Mouse (Mus musculus): ENCODE measurements around the gene Tmem243.

Gene Tmem243

GRCm38 (mm10) chr5:9173295-9173694 is 72.8 kb downstream of the Tmem243 start:
- DNase-seq (ENCODE audit: low spot score): no peak

DNA sequence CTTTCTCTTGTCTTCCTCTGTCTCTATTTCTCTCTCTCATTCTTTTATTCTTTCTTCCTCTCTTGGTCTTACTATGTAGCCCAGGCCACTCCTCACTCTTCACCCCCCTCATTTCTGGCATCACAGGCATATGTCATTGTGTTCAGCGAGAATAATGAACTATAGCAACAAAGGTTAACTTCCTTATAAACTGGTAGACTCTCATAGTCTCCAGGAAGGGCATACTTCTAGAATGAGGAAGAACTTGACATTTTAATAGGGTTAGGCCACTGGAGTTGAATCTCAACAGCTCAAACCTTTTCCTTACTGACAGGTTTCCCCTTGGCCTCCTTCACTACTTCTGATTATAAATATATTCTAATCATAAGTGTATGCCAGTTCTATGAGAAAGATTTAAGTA is 86.0 kb downstream of the Tmem243 start:
- DNase-seq (ENCODE audit: low spot score): no peak
